Mouse (Mus musculus): Measurements from ENCODE around the gene Arhgap1. TPM values are rescaled to one million over a fixed set of nuclear protein-coding genes. Genes with fewer than 3 reads are reported as not detected.
A peak's percentile ranks its signal among the peaks of the same experiment; 100 is the strongest.

Arhgap1 gene
- polyA plus RNA-seq, 1 experiment from 2014 or later: 142 TPM

DNA sequence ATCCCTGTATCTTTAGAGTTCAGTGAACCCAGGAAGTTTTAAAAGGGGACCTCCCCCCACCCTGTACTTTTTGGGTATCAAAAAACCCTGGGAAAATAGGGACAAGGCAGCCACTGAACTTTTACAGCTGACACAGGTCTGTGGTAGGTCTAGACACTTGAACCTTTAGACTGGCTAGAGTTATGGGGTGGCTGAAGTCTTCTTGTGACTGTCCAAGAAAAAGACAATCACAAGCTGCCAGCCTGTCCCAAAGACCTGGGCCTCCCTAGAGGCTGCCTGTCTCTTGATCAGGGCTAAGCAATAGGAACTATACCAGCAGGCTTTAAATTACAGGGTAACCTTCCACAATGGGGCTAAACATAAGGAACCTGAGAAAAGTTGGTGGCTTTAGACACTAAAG is 27.3 kb downstream of the Arhgap1 start:
- peak overlapping the region; percentile 33; the same call in 1 of the 2 replicates for H3K27ac ChIP-seq (ENCODE audit: low read length)
- H3K27me3 ChIP-seq (ENCODE audit: insufficient read depth, low read length): no peaks in the 10 kb centered on the region
- no peaks in the 10 kb centered on the region for H3K9me3 ChIP-seq (ENCODE audit: low read length)
- no peak overlapping the region for H3K9ac ChIP-seq (replicated peaks; ENCODE audit: low read length)
- peak; percentile 77 for ATAC-seq (ENCODE audit: low FRiP score, low TSS enrichment)
- H3K36me3 ChIP-seq (ENCODE audit: insufficient read depth, low read length): peaks cover 56% of the 10 kb centered on the region
- no peak overlapping the region for H3K4me3 ChIP-seq (ENCODE audit: low read length)
- H3K4me2 ChIP-seq (replicated peaks; ENCODE audit: low read depth, low read length): no peak overlapping the region
- no peaks in the 10 kb centered on the region; the same call in 1 of the 2 replicates for H3K4me1 ChIP-seq (ENCODE audit: insufficient read depth, low read length)

DNA sequence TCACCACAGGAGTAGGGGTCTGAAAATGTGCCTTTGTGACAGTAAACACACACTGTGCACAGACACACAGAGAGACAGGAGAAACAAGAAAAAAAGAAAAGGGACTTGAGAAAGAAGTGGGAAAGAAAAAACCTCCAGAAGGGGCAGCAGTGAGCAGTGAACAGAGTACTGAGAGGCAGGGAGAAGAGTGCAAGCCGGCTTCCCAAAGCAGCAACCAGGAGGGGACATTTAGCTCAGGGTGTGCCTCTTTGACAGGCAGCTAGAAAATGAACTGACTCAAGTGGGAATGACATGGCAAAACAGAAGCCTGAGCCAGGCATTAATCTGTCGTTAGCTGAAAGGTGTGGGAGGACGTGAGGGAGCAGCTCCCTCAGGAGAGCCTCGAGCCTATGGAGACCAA is 33.2 kb downstream of the Arhgap1 start:
- 39% methylated on average over 4 of the region's 4 CpGs for WGBS
- H3K27me3 ChIP-seq (ENCODE audit: insufficient read depth, low read length): no peaks in the 10 kb centered on the region
- no peak overlapping the region for H3K4me2 ChIP-seq (replicated peaks; ENCODE audit: low read depth, low read length)
- H3K36me3 ChIP-seq (ENCODE audit: insufficient read depth, low read length): peaks cover 57% of the 10 kb centered on the region
- no peaks in the 10 kb centered on the region for H3K9me3 ChIP-seq (ENCODE audit: low read length)
- no peak overlapping the region for H3K4me3 ChIP-seq (ENCODE audit: low read length)
- ATAC-seq (ENCODE audit: low FRiP score, low TSS enrichment): no peak
- H3K9ac ChIP-seq (replicated peaks; ENCODE audit: low read length): no peak overlapping the region
- H3K4me1 ChIP-seq (ENCODE audit: insufficient read depth, low read length): no peaks in the 10 kb centered on the region
- H3K27ac ChIP-seq (ENCODE audit: low read length): no peak overlapping the region; the same call in 1 of the 2 replicates

DNA sequence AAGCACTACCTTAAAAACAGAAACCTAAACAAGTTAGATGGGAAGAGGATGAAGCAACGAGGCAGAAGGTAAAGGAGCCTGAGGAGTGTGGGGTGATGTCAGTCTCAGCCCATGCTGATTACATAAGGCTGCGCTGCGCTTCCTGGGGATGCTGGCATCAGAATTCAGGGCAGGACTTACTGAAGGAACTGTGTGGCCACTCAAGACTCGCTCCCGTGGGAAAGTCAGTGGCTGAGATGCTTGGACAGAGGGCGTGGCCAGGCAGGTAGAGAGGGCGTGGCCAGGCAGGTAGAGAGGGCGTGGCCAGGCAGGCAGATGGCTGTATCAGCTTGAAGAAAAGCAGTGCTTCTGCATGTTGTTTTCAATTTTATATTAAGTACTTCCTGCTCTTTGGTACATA is 34.3 kb downstream of the Arhgap1 start:
- ATAC-seq (ENCODE audit: low FRiP score, low TSS enrichment): no peak
- 74% methylated on average over 8 of the region's 8 CpGs for WGBS
- H3K9ac ChIP-seq (replicated peaks; ENCODE audit: low read length): no peak overlapping the region

DNA sequence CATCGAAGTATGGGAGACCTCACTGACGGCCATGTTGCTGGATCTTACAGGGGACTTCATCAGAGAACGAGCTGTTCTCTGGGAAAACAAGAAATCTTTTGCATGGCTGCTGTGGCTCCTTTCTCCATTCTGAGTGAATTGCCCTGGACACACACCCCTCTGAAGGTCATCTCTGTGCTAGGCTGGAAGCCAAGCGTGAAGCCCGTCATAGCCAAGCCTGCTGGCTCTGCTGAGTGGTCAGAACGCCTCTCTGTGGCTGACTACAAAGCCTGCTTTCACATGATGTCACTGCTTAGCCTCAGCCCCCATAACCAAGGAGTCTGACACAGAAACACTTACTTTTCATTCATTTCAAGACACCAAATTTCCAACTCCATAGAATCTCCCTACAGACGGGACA is 39.8 kb downstream of the Arhgap1 start:
- peaks cover 29% of the 10 kb centered on the region for H3K36me3 ChIP-seq (ENCODE audit: insufficient read depth, low read length)
- H3K27me3 ChIP-seq (ENCODE audit: insufficient read depth, low read length): no peaks in the 10 kb centered on the region
- no peaks in the 10 kb centered on the region for H3K4me1 ChIP-seq (ENCODE audit: insufficient read depth, low read length)
- no peak overlapping the region for H3K9ac ChIP-seq (replicated peaks; ENCODE audit: low read length)
- H3K9me3 ChIP-seq (ENCODE audit: low read length): no peaks in the 10 kb centered on the region
- H3K4me3 ChIP-seq (ENCODE audit: low read length): no peak overlapping the region
- 81% methylated on average over 7 of the region's 7 CpGs for WGBS
- no peak overlapping the region for H3K4me2 ChIP-seq (replicated peaks; ENCODE audit: low read depth, low read length)
- ATAC-seq (ENCODE audit: low FRiP score, low TSS enrichment): no peak
- no peak overlapping the region for H3K27ac ChIP-seq (ENCODE audit: low read length)

More for the DNA sequence above, 34.3 kb downstream of the Arhgap1 start:
- Histone ChIP-seq H3K4me1 (ENCODE audit: insufficient read depth, low read length) (no peaks in the 10 kb centered on the region), H3K9me3 (ENCODE audit: low read length) (no peaks in the 10 kb centered on the region), H3K4me2 (replicated peaks; ENCODE audit: low read depth, low read length) (no peak overlapping the region), H3K27me3 (ENCODE audit: insufficient read depth, low read length) (no peaks in the 10 kb centered on the region), H3K4me3 (ENCODE audit: low read length) (no peak overlapping the region), H3K27ac (ENCODE audit: low read length) (no peak overlapping the region), H3K36me3 (ENCODE audit: insufficient read depth, low read length) (peaks cover 52% of the 10 kb centered on the region)

DNA sequence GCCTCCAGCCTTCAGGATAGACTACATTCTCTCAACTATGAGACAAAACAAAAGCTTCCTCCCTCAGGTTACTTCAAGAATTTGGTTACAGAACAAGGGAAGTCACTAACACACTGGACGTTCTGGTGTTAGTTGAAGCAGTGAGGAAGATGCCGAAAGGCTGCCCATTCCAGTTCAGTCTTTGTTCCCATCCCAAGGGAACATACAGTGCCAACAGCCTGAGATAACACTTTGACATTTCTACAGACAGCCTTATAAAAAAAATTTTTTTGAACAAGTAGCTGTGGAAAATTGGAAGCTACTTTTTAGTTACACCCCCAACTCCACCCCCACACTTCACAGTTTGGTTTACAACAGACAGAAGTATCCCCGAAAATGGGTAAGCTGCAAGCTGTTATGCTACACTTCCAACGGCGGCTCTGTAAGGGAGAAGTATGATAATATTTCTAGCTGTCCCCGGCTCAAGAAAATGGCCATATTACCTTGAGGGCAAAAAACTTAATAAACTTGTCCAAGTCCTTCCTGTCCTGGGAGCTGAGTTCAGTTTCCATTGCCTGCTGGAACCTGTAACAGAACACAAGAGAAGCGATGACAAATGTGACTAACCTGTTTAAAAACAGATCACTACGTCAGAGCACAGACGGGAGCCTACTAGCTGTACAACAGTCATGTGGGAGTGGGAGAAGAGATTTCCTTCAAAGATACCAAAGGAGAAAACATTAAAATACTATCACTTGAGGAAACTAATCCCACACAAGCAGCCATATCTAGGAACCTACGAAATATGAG is 46.0 kb downstream of the Arhgap1 start:
- H3K27ac ChIP-seq (ENCODE audit: low read length): no peak overlapping the region
- H3K4me2 ChIP-seq (replicated peaks; ENCODE audit: low read depth, low read length): no peak overlapping the region
- H3K27me3 ChIP-seq (ENCODE audit: insufficient read depth, low read length): no peaks in the 10 kb centered on the region
- no peaks in the 10 kb centered on the region for H3K4me1 ChIP-seq (ENCODE audit: insufficient read depth, low read length)
- no peak overlapping the region for H3K9ac ChIP-seq (replicated peaks; ENCODE audit: low read length)
- 89% methylated on average over 10 of the region's 10 CpGs for WGBS
- no peaks in the 10 kb centered on the region for H3K9me3 ChIP-seq (ENCODE audit: low read length)
- ATAC-seq (ENCODE audit: low FRiP score, low TSS enrichment): no peak
- H3K4me3 ChIP-seq (ENCODE audit: low read length): no peak overlapping the region
- H3K36me3 ChIP-seq (ENCODE audit: insufficient read depth, low read length): 0 out of 2 replicates have a peak, but pooled peaks cover 5% of the 10 kb centered on the region

DNA sequence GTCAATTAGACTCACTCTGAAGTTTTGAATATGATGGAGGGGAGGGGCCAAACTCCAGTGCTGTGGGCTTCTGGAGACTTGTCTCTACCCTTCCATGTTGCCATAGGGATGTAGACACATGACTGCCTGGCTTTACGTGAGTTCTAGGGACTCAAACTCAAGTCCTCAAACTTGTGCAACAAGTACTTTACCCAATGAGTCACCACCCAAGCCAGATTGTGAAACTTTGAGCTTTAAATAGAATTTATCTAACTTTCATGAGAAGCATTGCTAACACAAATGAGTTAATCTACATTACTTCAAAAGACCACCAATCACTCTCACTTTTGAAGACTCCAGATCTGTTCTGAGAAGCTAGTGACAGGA is 46.5 kb downstream of the Arhgap1 start:
- H3K4me2 ChIP-seq (replicated peaks; ENCODE audit: low read depth, low read length): no peak overlapping the region
- no peak overlapping the region for H3K27ac ChIP-seq (ENCODE audit: low read length)
- H3K27me3 ChIP-seq (ENCODE audit: insufficient read depth, low read length): no peaks in the 10 kb centered on the region
- ATAC-seq (ENCODE audit: low FRiP score, low TSS enrichment): no peak
- no peak overlapping the region for H3K4me3 ChIP-seq (ENCODE audit: low read length)
- 87% methylated on average over 1 of the region's 1 CpGs for WGBS
- 0 out of 2 replicates have a peak, but pooled peaks cover 5% of the 10 kb centered on the region for H3K36me3 ChIP-seq (ENCODE audit: insufficient read depth, low read length)
- H3K9me3 ChIP-seq (ENCODE audit: low read length): no peaks in the 10 kb centered on the region
- no peak overlapping the region for H3K9ac ChIP-seq (replicated peaks; ENCODE audit: low read length)
- H3K4me1 ChIP-seq (ENCODE audit: insufficient read depth, low read length): no peaks in the 10 kb centered on the region

DNA sequence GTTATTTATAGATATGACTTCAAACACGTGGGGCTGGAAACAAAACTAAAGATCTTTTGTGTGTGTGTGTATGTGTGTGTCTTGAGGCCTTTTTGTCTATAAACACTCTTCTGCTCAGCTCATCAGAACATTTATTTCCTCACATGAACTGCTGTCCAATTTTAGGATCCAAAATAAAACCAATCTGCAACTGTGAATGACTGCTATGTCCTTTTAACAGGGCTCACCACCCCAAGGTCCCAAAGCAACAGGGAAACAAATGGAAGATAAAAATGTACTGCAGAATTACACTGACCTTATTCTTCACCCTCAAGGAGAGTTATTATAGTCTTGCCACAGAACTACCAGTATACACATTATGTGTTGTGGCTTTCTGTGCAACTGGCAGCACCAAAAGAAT is 49.6 kb downstream of the Arhgap1 start:
- Histone ChIP-seq H3K36me3 (ENCODE audit: insufficient read depth, low read length) (0 out of 2 replicates have a peak, but pooled peaks cover 5% of the 10 kb centered on the region), H3K27me3 (ENCODE audit: insufficient read depth, low read length) (no peaks in the 10 kb centered on the region), H3K4me1 (ENCODE audit: insufficient read depth, low read length) (no peaks in the 10 kb centered on the region), H3K27ac (ENCODE audit: low read length) (no peak overlapping the region), H3K9ac (replicated peaks; ENCODE audit: low read length) (no peak overlapping the region), H3K4me3 (ENCODE audit: low read length) (no peak overlapping the region), H3K9me3 (ENCODE audit: low read length) (no peaks in the 10 kb centered on the region), H3K4me2 (replicated peaks; ENCODE audit: low read depth, low read length) (no peak overlapping the region)
- ATAC-seq (ENCODE audit: low FRiP score, low TSS enrichment): no peak
- WGBS: 76% methylated on average over 1 of the region's 1 CpGs

DNA sequence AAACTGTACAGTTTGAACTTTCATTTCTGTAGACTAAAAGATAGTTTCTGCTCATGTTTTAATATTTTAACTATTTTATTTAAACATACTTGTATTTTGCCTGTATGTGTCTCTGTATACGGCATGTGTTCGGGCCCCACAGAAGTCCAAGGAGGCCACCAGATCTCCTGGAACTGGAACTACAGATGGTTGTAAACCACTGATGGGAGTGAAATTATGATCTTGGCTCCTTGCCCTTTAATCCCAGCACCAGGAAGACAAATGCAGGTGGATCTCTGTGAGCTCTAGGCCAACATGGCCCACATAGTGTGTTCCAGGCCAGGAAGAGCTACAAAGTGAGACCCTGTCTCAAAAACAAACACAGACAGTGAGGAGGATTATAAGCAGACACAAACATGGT is 51.7 kb downstream of the Arhgap1 start:
- Histone ChIP-seq H3K36me3 (ENCODE audit: insufficient read depth, low read length) (no peaks in the 10 kb centered on the region), H3K27ac (ENCODE audit: low read length) (no peak overlapping the region), H3K4me3 (ENCODE audit: low read length) (no peak overlapping the region), H3K9ac (replicated peaks; ENCODE audit: low read length) (no peak overlapping the region), H3K4me1 (ENCODE audit: insufficient read depth, low read length) (no peaks in the 10 kb centered on the region), H3K4me2 (replicated peaks; ENCODE audit: low read depth, low read length) (no peak overlapping the region), H3K9me3 (ENCODE audit: low read length) (no peaks in the 10 kb centered on the region), H3K27me3 (ENCODE audit: insufficient read depth, low read length) (no peaks in the 10 kb centered on the region)
- no peak for ATAC-seq (ENCODE audit: low FRiP score, low TSS enrichment)
- WGBS: 91% methylated on average over 2 of the region's 2 CpGs

DNA sequence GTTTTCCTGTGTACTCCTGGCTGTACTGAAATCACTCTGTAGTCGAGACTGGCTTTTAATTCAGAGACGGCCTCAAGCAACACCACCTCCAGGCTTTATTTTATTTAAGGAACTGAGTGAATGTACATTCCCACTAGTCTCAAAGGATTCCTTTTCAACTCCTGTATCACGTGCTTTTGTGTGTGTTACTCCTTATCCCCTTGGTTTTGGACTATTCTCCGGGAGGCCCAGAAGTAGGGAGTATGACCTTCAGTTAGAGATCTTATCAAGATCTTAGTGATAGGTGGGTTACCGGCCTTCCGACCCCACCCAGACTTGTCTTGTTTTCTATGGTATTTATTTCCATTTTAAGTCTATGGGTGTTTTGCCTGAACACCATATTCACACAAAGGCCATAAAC is 56.1 kb downstream of the Arhgap1 start:
- ATAC-seq (ENCODE audit: low FRiP score, low TSS enrichment): no peak
- 77% methylated on average over 6 of the region's 6 CpGs for WGBS
- no peaks in the 10 kb centered on the region for H3K9me3 ChIP-seq (ENCODE audit: low read length)

DNA sequence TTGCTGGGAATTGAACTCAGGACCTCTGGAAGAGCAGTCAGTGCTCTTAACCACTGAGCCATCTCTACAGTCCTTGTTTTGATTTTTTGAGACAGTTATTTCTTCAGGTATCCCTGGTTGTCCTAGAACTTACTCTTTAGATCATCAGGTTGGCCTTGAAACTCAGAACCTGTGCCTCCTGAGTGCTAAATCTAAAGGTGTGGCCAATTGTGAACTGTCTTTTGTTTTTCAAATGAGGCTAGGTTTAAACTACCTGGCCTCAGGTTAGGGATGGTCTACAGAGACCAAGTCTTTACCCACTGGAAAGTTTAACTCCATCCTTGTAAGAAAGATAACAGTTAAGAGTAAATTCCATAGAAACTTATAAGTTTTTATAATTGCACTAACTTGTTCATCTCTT is 56.8 kb downstream of the Arhgap1 start:
- H3K4me3 ChIP-seq (ENCODE audit: low read length): no peak overlapping the region
- peaks cover 8% of the 10 kb centered on the region for H3K4me1 ChIP-seq (ENCODE audit: insufficient read depth, low read length)
- no peaks in the 10 kb centered on the region for H3K9me3 ChIP-seq (ENCODE audit: low read length)
- H3K9ac ChIP-seq (replicated peaks; ENCODE audit: low read length): no peak overlapping the region
- no peaks in the 10 kb centered on the region for H3K27me3 ChIP-seq (ENCODE audit: insufficient read depth, low read length)
- H3K36me3 ChIP-seq (ENCODE audit: insufficient read depth, low read length): no peaks in the 10 kb centered on the region
- H3K4me2 ChIP-seq (replicated peaks; ENCODE audit: low read depth, low read length): no peak overlapping the region
- no peak overlapping the region for H3K27ac ChIP-seq (ENCODE audit: low read length)
- ATAC-seq (ENCODE audit: low FRiP score, low TSS enrichment): no peak

More for the DNA sequence above, 56.1 kb downstream of the Arhgap1 start:
- Histone ChIP-seq H3K9ac (replicated peaks; ENCODE audit: low read length) (no peak overlapping the region), H3K27me3 (ENCODE audit: insufficient read depth, low read length) (no peaks in the 10 kb centered on the region), H3K4me2 (replicated peaks; ENCODE audit: low read depth, low read length) (no peak overlapping the region), H3K4me3 (ENCODE audit: low read length) (no peak overlapping the region), H3K36me3 (ENCODE audit: insufficient read depth, low read length) (no peaks in the 10 kb centered on the region), H3K27ac (ENCODE audit: low read length) (no peak overlapping the region), H3K4me1 (ENCODE audit: insufficient read depth, low read length) (peaks cover 6% of the 10 kb centered on the region)
